Mouse (Mus musculus) E14TG2a.4 (cell line): ENCODE data around the gene Coq10a.

Source experiments
- CTCF ChIP-seq: conservative IDR thresholded peaks from 2 replicates; pipeline ENCODE4 v1.5.1; 2014; ENCODE audit warnings: low read length
- NANOG ChIP-seq: IDR thresholded peaks from 2 replicates; pipeline ENCODE4 v1.6.1; 2014; ENCODE audit warnings: borderline replicate concordance, low read length, mixed read lengths
- POU5F1 ChIP-seq: IDR thresholded peaks from 2 replicates; pipeline ENCODE4 v1.6.1; 2014; ENCODE audit warnings: low read length, borderline replicate concordance

GRCm38 (mm10) chr10:128400338-128400737, 31.5 kb upstream of the Coq10a start:
- no peak for TF ChIP-seq CTCF
- no peak for TF ChIP-seq POU5F1
- TF ChIP-seq NANOG, result no peak
